Mouse (Mus musculus) ES-E14 (cell line): ENCODE results near the gene Mgat3. TPM values are rescaled to one million over a fixed set of nuclear protein-coding genes. Genes with fewer than 3 reads are reported as not detected.

ENCODE experiments used
- DNase-seq: peaks from one replicate; pipeline ENCODE4 v3.0.0-alpha.2; 2013; ENCODE audit warnings: low read depth, low spot score
- H3K27ac ChIP-seq: 2 replicates; pipeline ENCODE4 v1.5.1; 2012; ENCODE audit warnings: low read depth, mild to moderate bottlenecking, low read length, moderate library complexity, mixed read lengths; ENCODE audit not compliant: poor library complexity, insufficient read depth, severe bottlenecking
- H3K36me3 ChIP-seq: 2 replicates; pipeline ENCODE4 v1.6.1; 2012; ENCODE audit warnings: mild to moderate bottlenecking, low read length, moderate library complexity, mixed read lengths; ENCODE audit not compliant: control insufficient read depth, poor library complexity, insufficient read depth, severe bottlenecking
- H3K4me1 ChIP-seq, 2 experiments: fragments of 150-350 bp in 1 of 2; sonication (generic) in 1 of 2; 2 replicates each; pipeline ENCODE4 v1.6.1; 2012; ENCODE audit warnings: low read length in 2 of 2, mild to moderate bottlenecking in 1 of 2, mixed read lengths in 1 of 2; ENCODE audit not compliant: control insufficient read depth in 2 of 2, insufficient read depth in 2 of 2, poor library complexity in 1 of 2
- H3K4me3 ChIP-seq, 2 experiments: fragments of 150-350 bp in 1 of 2; sonication (generic) in 1 of 2; 2 replicates each; pipeline ENCODE4 v1.5.1; 2012; ENCODE audit warnings: low read length in 2 of 2, low read depth in 1 of 2, mild to moderate bottlenecking in 1 of 2, mixed read lengths in 1 of 2; ENCODE audit not compliant: insufficient read depth in 1 of 2, poor library complexity in 1 of 2, severe bottlenecking in 1 of 2
- H3K9ac ChIP-seq: 2 replicates; pipeline ENCODE4 v1.6.1; 2012; ENCODE audit warnings: low read depth, mild to moderate bottlenecking, low read length, mixed read lengths; ENCODE audit not compliant: poor library complexity, insufficient read depth, severe bottlenecking
- H3K9me3 ChIP-seq: fragments of 150-350 bp; sonication (generic); 2 replicates; pipeline ENCODE4 v1.6.1; 2012; ENCODE audit warnings: low read depth, mild to moderate bottlenecking, low read length; ENCODE audit not compliant: control insufficient read depth, insufficient read depth
- CHD2 ChIP-seq: IDR thresholded peaks from 2 replicates; pipeline ENCODE4 v1.6.1; 2014; ENCODE audit warnings: mild to moderate bottlenecking, low read depth, low read length, inconsistent platforms
- HCFC1 ChIP-seq: IDR thresholded peaks from 2 replicates; pipeline ENCODE4 v1.6.1; 2012; ENCODE audit warnings: low read length, inconsistent platforms, borderline replicate concordance; ENCODE audit not compliant: insufficient read depth
- MAFK ChIP-seq: IDR thresholded peaks from 2 replicates; pipeline ENCODE4 v1.6.1; 2014; ENCODE audit warnings: mild to moderate bottlenecking, low read depth, low read length, inconsistent platforms; ENCODE audit not compliant: insufficient read depth
- ZC3H11A ChIP-seq: IDR thresholded peaks from 2 replicates; pipeline ENCODE4 v1.6.1; 2012; ENCODE audit warnings: low read depth, mild to moderate bottlenecking, inconsistent platforms, low read length, borderline replicate concordance
- ZNF384 ChIP-seq: IDR thresholded peaks from 2 replicates; pipeline ENCODE4 v1.6.1; 2012; ENCODE audit warnings: low read depth, low read length, inconsistent platforms
- in situ Hi-C, 2 experiments: fragments of 600-800 bp; cut with MboI; formaldehyde crosslinking; loops; one replicate each; pipeline ENCODE4 v1.15.1; 2025; ENCODE audit warnings: low sequenced_read_pairs in 2 of 2, inconsistent platforms in 1 of 2; ENCODE audit not compliant: unreplicated experiment in 2 of 2
- total RNA-seq: library from RNA; depleted of rRNA; stranded (reverse); fragments of 300-350 nt; gene quantifications from 2 replicates; pipeline ENCODE4 v1.2.3, GENCODE M21; 2012

Mgat3 gene
- total RNA-seq, 1 experiment = 8.5 TPM

GRCm38 (mm10) chr15:80157197-80157943 lies 16.2 kb upstream of the Mgat3 start:
- H3K9ac ChIP-seq = no peak overlapping the region
- H3K27ac ChIP-seq = no peak overlapping the region
- DNase-seq = no peak
- H3K4me3 ChIP-seq = no peak overlapping the region
- H3K9me3 ChIP-seq = no peaks in the 10 kb centered on the region
- H3K36me3 ChIP-seq = peaks cover 34% of the 10 kb centered on the region
- TF ChIP-seq MAFK = no peak
- TF ChIP-seq CHD2 = no peak
- no peak for TF ChIP-seq ZNF384
- no peak for TF ChIP-seq HCFC1
- TF ChIP-seq ZC3H11A = no peak
- H3K4me1 ChIP-seq = peaks cover 18 to 34% of the 10 kb centered on the region in 2 experiments
- in situ Hi-C loops = no loop called here

DNA sequence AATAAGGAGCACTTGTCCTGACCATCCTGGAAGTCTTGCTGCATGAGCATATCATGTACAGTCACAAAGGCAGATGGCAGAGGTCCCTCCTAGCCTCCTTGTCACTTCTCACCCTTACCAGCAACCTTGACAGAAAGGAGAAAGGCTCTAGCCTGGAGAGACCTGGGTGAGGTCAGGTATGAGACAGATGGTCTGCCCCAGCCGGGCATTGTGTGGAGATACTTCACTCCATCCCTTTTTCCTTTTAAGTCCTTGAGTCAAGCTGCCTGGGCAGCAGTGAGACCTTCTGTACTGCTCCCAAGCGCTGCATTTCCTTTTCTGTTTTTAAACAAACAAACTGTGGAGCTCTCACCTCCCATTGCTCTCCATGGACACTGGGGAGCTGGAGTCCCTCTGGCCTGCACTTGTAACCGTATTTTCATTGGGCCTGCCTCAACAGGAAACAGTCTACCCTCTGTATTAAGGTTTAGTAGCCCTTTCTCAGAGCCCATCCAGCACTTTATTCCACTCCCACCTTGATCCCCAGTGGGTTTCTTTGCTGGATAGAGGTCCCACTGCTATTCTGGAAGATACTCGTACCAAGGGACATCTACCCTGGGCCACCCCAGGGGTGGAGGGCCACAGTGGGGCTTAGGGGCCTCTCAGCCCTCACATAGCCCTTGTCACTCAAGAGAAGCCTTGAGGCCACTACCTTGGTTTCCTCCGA lies 15.4 kb upstream of the Mgat3 start:
- H3K4me1 ChIP-seq = peaks cover 18 to 31% of the 10 kb centered on the region in 2 experiments
- no peak for TF ChIP-seq ZC3H11A
- TF ChIP-seq HCFC1 = no peak
- no peak for TF ChIP-seq MAFK
- no peak for TF ChIP-seq ZNF384
- TF ChIP-seq CHD2 = no peak
- in situ Hi-C loops = no loop called here
- no peaks in the 10 kb centered on the region for H3K9me3 ChIP-seq
- H3K9ac ChIP-seq = no peak overlapping the region
- peaks cover 34% of the 10 kb centered on the region for H3K36me3 ChIP-seq
- no peak for DNase-seq
- H3K27ac ChIP-seq = no peak overlapping the region; the same call in 1 of the 2 replicates
- H3K4me3 ChIP-seq = no peak overlapping the region

GRCm38 (mm10) chr15:80158707-80159090 lies 14.8 kb upstream of the Mgat3 start:
- Histone ChIP-seq H3K4me3 (no peak overlapping the region), H3K4me1 (peaks cover 18 to 31% of the 10 kb centered on the region in 2 experiments), H3K9ac (peak overlapping the region; percentile 16), H3K9me3 (no peaks in the 10 kb centered on the region), H3K27ac (peak overlapping the region; percentile 32; the same call in 1 of the 2 replicates), H3K36me3 (peaks cover 30% of the 10 kb centered on the region)
- no peak for DNase-seq
- no peak for TF ChIP-seq ZC3H11A
- TF ChIP-seq ZNF384 = no peak
- TF ChIP-seq CHD2 = no peak
- TF ChIP-seq MAFK = no peak
- in situ Hi-C loops = no loop called here

DNA sequence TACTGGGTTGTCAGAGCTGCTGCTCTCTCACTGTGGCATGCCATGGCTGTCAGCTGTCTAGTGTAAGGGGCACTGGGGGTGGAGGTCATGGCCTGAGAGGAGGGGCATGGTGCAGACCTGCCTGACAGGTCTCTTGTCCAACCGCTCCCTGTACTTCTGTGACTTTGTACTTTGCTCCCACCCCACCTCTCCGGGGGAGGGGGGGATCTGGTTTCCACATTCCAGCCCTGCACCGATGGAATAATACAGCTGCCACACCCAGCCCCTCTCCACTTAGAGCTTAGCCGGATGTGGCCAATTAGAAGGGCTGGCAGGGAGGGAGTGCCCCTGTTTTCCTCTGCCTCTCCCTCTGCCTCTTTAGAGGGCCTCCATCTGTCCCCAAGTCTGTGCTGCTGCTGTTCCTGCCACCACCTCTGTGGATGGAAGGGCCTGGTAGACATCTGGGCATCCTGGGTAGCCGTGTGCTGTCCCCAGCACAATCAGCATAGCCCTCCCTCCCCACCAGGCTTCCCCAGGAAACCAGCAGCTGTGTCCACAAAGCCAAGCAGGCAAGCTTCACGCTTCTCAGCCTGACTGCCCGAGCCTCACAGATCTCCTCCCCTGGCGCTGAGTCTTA lies 14.1 kb upstream of the Mgat3 start:
- H3K9ac ChIP-seq = peak overlapping the region; percentile 40
- in situ Hi-C loops = no loop called here
- H3K4me1 ChIP-seq = peaks cover 18 to 31% of the 10 kb centered on the region in 2 experiments
- TF ChIP-seq ZC3H11A (no peak), ZNF384 (no peak), MAFK (no peak), CHD2 (no peak), HCFC1 (no peak)
- H3K27ac ChIP-seq = peak overlapping the region; percentile 38
- peaks cover 24% of the 10 kb centered on the region for H3K36me3 ChIP-seq
- peak; percentile 71 for DNase-seq
- no peak overlapping the region for H3K4me3 ChIP-seq
- no peaks in the 10 kb centered on the region for H3K9me3 ChIP-seq
